Mouse (Mus musculus) leukemia stem cell, adult 10-12 weeks (primary cell): ENCODE results near the gene Srsy. TPM values are rescaled to one million over a fixed set of nuclear protein-coding genes. Genes with fewer than 3 reads are reported as not detected.

ENCODE experiments used
- polyA plus RNA-seq: library from polyadenylated mRNA; stranded (reverse); fragments of >175 nt; gene quantifications from 2 replicates; pipeline ENCODE4 v1.2.3, GENCODE M21; 2012; ENCODE audit warnings: low replicate concordance

The Srsy gene
- not detected in 2 replicates for polyA plus RNA-seq

GRCm38 (mm10) chrY:17937230-17937629 lies at the start of gene Srsy:
TSS of gene Srsy (minus strand) at chrY:17937330.

Other genes with a start within 250 kb of the Srsy start
- not detected in 2 replicates for gene Gm21904, start 91.1 kb downstream of the Srsy start, polyA plus RNA-seq
- not detected in 2 replicates for gene Gm20772, start 62.6 kb downstream of the Srsy start, polyA plus RNA-seq
- not detected in 2 replicates for gene Gm20831, start 62.6 kb downstream of the Srsy start, polyA plus RNA-seq
- not detected in 2 replicates for gene Gm21764, start 124.5 kb upstream of the Srsy start, polyA plus RNA-seq
- not detected in 2 replicates for gene Ssty1, start 151.8 kb upstream of the Srsy start, polyA plus RNA-seq